Mouse (Mus musculus): Measurements from ENCODE around the gene 1700023F06Rik. TPM values are rescaled to one million over a fixed set of nuclear protein-coding genes. Genes with fewer than 3 reads are reported as not detected.
A peak's percentile ranks its signal among the peaks of the same experiment; 100 is the strongest.

Gene 1700023F06Rik
- polyA plus RNA-seq (2015; fragmentation: Nextera tagmentation; extraction: Ambion mirVana) = 1.4 and 2.0 TPM in 2 replicates

DNA sequence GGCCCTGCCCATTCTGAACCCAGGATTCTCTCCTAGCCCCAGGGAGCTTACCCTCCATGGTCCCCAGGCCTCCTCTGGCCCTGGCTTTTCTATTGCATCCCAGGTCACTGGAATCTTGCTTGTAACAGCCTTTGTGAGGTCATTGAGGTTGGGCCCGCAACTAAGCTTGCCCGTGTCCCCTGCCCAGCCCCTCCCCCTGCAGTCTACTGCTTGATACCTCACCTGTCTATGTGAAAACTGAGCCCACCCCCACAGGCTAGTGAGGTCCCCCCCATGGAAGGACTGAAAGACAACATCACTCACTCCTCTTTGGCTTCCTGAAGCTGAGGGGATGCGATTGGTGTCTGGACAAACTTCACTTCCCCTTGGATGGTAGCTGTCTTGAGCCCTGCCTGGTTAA is at the start of gene 1700023F06Rik:
TSS of gene 1700023F06Rik (minus strand) at position 101 of the 400 bp plus-strand sequence.
- no peaks in the 10 kb centered on the region for H3K9me3 ChIP-seq (replicated peaks)
- 86% methylated on average over 3 of the region's 3 CpGs for WGBS

GRCm38 (mm10) chr11:103257938-103258481 is 49.7 kb upstream of the 1700023F06Rik start:
- Histone ChIP-seq H3K4me3 (replicated peaks) (no peak overlapping the region), H3K27ac (replicated peaks) (no peak overlapping the region), H3K4me1 (peaks cover 18% of the 10 kb centered on the region), H3K27me3 (no peaks in the 10 kb centered on the region), H3K9ac (no peak overlapping the region), H3K36me3 (0 out of 2 replicates have a peak, but pooled peaks cover 3% of the 10 kb centered on the region), H3K9me3 (replicated peaks) (no peaks in the 10 kb centered on the region), H3K4me2 (replicated peaks) (no peak overlapping the region)
- no peak for ATAC-seq (ENCODE audit: insufficient number of reproducible peaks, low FRiP score, low TSS enrichment, low read depth)
- WGBS = 83% methylated on average over 4 of the region's 4 CpGs

More for the DNA sequence above, at the start of gene 1700023F06Rik:
- no peaks in the 10 kb centered on the region for H3K36me3 ChIP-seq
- H3K4me3 ChIP-seq (replicated peaks) = no peak within 1 kb of the TSS
- H3K27ac ChIP-seq (replicated peaks) = no peak within 1 kb of the TSS
- no peak within 1 kb of the TSS for H3K9ac ChIP-seq
- H3K27me3 ChIP-seq = no peaks in the 10 kb centered on the region
- no peak within 1 kb of the TSS for H3K4me2 ChIP-seq (replicated peaks)
- no peak for ATAC-seq (ENCODE audit: insufficient number of reproducible peaks, low FRiP score, low TSS enrichment, low read depth)
- H3K4me1 ChIP-seq = no peaks in the 10 kb centered on the region

DNA sequence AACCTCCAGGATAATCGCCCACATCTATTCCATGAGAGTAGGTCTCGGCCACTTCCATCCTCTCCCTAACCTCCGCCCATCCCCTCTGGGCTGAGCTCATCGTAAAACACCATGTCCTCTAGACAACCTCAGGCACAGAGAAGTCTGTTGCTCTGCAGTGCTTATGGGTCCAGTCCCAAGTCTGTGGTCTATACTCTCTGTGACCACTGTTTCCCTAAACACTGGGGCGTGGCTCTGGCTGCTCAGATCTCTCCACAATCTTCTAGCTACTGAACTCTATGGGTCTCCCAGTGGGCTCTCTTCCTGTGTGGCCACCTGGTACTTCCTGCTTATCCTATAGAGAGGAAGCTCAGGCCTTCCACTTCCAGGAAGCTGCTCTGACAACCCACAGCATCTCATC is 45.2 kb upstream of the 1700023F06Rik start:
- Histone ChIP-seq H3K4me3 (replicated peaks) (no peak overlapping the region), H3K9me3 (replicated peaks) (no peaks in the 10 kb centered on the region), H3K4me1 (peaks cover 19% of the 10 kb centered on the region), H3K27ac (replicated peaks) (no peak overlapping the region), H3K36me3 (no peaks in the 10 kb centered on the region), H3K4me2 (replicated peaks) (no peak overlapping the region), H3K27me3 (no peaks in the 10 kb centered on the region), H3K9ac (no peak overlapping the region)
- WGBS = 82% methylated on average over 5 of the region's 5 CpGs
- no peak; the same call in 1 of the 2 replicates for ATAC-seq (ENCODE audit: insufficient number of reproducible peaks, low FRiP score, low TSS enrichment, low read depth)

- Histone ChIP-seq H3K4me2 (replicated peaks) (no peak overlapping the region), H3K27me3 (no peaks in the 10 kb centered on the region), H3K9me3 (replicated peaks) (no peaks in the 10 kb centered on the region), H3K36me3 (no peaks in the 10 kb centered on the region), H3K4me1 (peaks cover 32% of the 10 kb centered on the region), H3K27ac (replicated peaks) (no peak overlapping the region), H3K9ac (no peak overlapping the region), H3K4me3 (replicated peaks) (no peak overlapping the region)
- 90% methylated on average over 5 of the region's 5 CpGs for whole genome bisulfite sequencing
- ATAC-seq (ENCODE audit: insufficient number of reproducible peaks, low FRiP score, low TSS enrichment, low read depth) = no peak
These were observed 44.0 kb upstream of the 1700023F06Rik start for GRCm38 (mm10) chr11:103252380-103252779.

GRCm38 (mm10) chr11:103250324-103250723 is 42.0 kb upstream of the 1700023F06Rik start:
- no peak overlapping the region for H3K4me3 ChIP-seq (replicated peaks)
- no peaks in the 10 kb centered on the region for H3K36me3 ChIP-seq
- no peak for ATAC-seq (ENCODE audit: insufficient number of reproducible peaks, low FRiP score, low TSS enrichment, low read depth)
- H3K4me1 ChIP-seq = peaks cover 48% of the 10 kb centered on the region
- H3K4me2 ChIP-seq (replicated peaks) = no peak overlapping the region
- H3K9ac ChIP-seq = no peak overlapping the region
- H3K27me3 ChIP-seq = no peaks in the 10 kb centered on the region
- H3K27ac ChIP-seq (replicated peaks) = no peak overlapping the region
- WGBS = 86% methylated on average over 3 of the region's 3 CpGs
- H3K9me3 ChIP-seq (replicated peaks) = no peaks in the 10 kb centered on the region

GRCm38 (mm10) chr11:103249509-103249908 is 41.2 kb upstream of the 1700023F06Rik start:
- Histone ChIP-seq H3K4me3 (replicated peaks) (no peak overlapping the region), H3K4me1 (peaks cover 56% of the 10 kb centered on the region), H3K27ac (replicated peaks) (peak overlapping the region; percentile 58; the same call in 1 of the 2 replicates), H3K9me3 (replicated peaks) (no peaks in the 10 kb centered on the region), H3K4me2 (replicated peaks) (no peak overlapping the region), H3K27me3 (no peaks in the 10 kb centered on the region), H3K36me3 (no peaks in the 10 kb centered on the region), H3K9ac (no peak overlapping the region)
- WGBS = 42% methylated on average over 6 of the region's 6 CpGs
- no peak for ATAC-seq (ENCODE audit: insufficient number of reproducible peaks, low FRiP score, low TSS enrichment, low read depth)

GRCm38 (mm10) chr11:103248837-103249236 is 40.5 kb upstream of the 1700023F06Rik start:
- no peak for ATAC-seq (ENCODE audit: insufficient number of reproducible peaks, low FRiP score, low TSS enrichment, low read depth)
- peaks cover 62% of the 10 kb centered on the region for H3K4me1 ChIP-seq
- no peak overlapping the region for H3K9ac ChIP-seq
- H3K4me2 ChIP-seq (replicated peaks) = no peak overlapping the region
- no peaks in the 10 kb centered on the region for H3K27me3 ChIP-seq
- no peaks in the 10 kb centered on the region for H3K36me3 ChIP-seq
- no peaks in the 10 kb centered on the region for H3K9me3 ChIP-seq (replicated peaks)
- H3K4me3 ChIP-seq (replicated peaks) = no peak overlapping the region
- H3K27ac ChIP-seq (replicated peaks) = peak overlapping the region; percentile 58; the same call in 1 of the 2 replicates
- 56% methylated on average over 5 of the region's 5 CpGs for WGBS

DNA sequence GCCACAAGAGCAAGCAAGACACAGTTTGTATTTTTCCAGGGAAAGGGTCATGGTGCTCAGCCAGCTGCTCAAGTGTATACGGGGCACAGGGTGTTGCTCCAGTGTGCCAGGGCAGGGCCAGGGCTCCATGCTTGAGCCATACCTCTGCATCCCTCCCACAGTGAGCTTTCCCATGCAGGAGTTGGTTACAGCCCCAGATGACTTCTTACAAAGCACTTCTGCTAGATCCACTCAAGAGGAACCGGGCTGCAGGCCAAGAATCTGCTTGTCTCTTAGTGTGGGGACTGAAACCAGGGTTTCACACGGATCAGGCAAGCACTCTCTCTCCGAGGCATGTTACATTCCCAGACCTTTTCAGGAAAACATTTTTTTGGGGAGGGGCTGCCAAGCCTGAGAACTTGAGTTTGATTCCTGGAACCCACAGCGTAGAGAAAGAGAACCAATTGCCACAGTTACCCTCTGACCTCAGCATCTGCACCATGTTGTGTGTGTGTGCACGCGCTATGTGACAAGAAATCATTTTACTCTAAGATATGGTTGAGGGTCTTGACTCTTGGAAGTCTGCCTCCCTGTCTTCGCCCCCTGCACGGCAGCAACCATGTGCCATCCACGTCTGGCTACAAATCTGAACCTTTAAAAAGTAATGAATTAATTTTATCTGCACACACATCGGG is 39.3 kb upstream of the 1700023F06Rik start:
- no peaks in the 10 kb centered on the region for H3K27me3 ChIP-seq
- H3K4me1 ChIP-seq = peaks cover 57% of the 10 kb centered on the region
- no peaks in the 10 kb centered on the region for H3K9me3 ChIP-seq (replicated peaks)
- WGBS = 38% methylated on average over 11 of the region's 11 CpGs
- peak overlapping the region; percentile 76 for H3K27ac ChIP-seq (replicated peaks)
- no peak overlapping the region for H3K4me3 ChIP-seq (replicated peaks)
- no peak overlapping the region for H3K4me2 ChIP-seq (replicated peaks)
- H3K9ac ChIP-seq = no peak overlapping the region
- peak; percentile 48 for ATAC-seq (ENCODE audit: insufficient number of reproducible peaks, low FRiP score, low TSS enrichment, low read depth)
- no peaks in the 10 kb centered on the region for H3K36me3 ChIP-seq

GRCm38 (mm10) chr11:103246731-103247290 is 38.5 kb upstream of the 1700023F06Rik start:
- no peak overlapping the region for H3K4me3 ChIP-seq (replicated peaks)
- no peaks in the 10 kb centered on the region for H3K36me3 ChIP-seq
- ATAC-seq (ENCODE audit: insufficient number of reproducible peaks, low FRiP score, low TSS enrichment, low read depth) = no peak
- no peaks in the 10 kb centered on the region for H3K27me3 ChIP-seq
- peaks cover 59% of the 10 kb centered on the region for H3K4me1 ChIP-seq
- peak overlapping the region; percentile 69 for H3K27ac ChIP-seq (replicated peaks)
- 46% methylated on average over 4 of the region's 4 CpGs for WGBS
- H3K4me2 ChIP-seq (replicated peaks) = no peak overlapping the region
- H3K9me3 ChIP-seq (replicated peaks) = no peaks in the 10 kb centered on the region
- H3K9ac ChIP-seq = no peak overlapping the region

DNA sequence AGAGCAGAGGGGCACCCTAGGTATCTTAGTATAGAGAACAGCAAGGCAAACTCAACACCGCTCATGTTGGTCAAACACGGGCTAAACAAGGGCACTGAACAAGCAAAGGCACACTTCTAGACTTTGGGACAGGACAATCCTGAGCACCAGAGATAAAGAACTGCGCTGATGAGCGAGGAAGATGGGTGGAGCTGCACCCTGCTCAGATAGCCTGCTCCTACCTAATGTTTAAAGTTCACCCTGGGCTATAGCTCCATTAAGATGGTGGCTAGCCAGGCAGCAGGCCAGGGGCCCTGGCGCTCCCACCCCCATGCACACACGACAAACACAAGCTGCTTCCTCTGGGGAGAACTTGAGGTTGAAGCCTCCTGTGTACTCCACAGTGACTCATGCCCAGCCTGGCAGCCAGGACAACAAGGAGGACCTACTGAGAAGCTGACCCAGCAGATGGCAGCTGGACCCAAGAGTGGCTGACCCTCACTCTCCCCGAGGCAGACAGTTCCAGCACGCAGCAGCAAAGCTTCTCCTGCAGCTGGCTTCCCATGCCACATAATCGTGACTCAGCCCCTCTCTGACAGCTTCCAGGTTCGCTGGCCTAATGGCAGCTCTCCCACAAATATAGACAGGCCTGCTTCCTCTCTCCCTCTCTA is 37.8 kb upstream of the 1700023F06Rik start:
- peaks cover 59% of the 10 kb centered on the region for H3K4me1 ChIP-seq
- H3K36me3 ChIP-seq = no peaks in the 10 kb centered on the region
- peak overlapping the region; percentile 69; the same call in 1 of the 2 replicates for H3K27ac ChIP-seq (replicated peaks)
- ATAC-seq (ENCODE audit: insufficient number of reproducible peaks, low FRiP score, low TSS enrichment, low read depth) = 0 out of 2 replicates have a peak, but pooled peaks have one; percentile 20
- H3K27me3 ChIP-seq = no peaks in the 10 kb centered on the region
- WGBS = 60% methylated on average over 10 of the region's 10 CpGs
- no peak overlapping the region for H3K4me3 ChIP-seq (replicated peaks)
- H3K4me2 ChIP-seq (replicated peaks) = no peak overlapping the region
- H3K9me3 ChIP-seq (replicated peaks) = no peaks in the 10 kb centered on the region
- no peak overlapping the region for H3K9ac ChIP-seq

GRCm38 (mm10) chr11:103244856-103245255 is 36.5 kb upstream of the 1700023F06Rik start:
- Histone ChIP-seq H3K4me3 (replicated peaks) (no peak overlapping the region), H3K27me3 (no peaks in the 10 kb centered on the region), H3K36me3 (0 out of 2 replicates have a peak, but pooled peaks cover 5% of the 10 kb centered on the region), H3K4me1 (peaks cover 66% of the 10 kb centered on the region), H3K4me2 (replicated peaks) (no peak overlapping the region), H3K27ac (replicated peaks) (no peak overlapping the region), H3K9me3 (replicated peaks) (no peaks in the 10 kb centered on the region), H3K9ac (no peak overlapping the region)
- ATAC-seq (ENCODE audit: insufficient number of reproducible peaks, low FRiP score, low TSS enrichment, low read depth) = no peak
- WGBS = 67% methylated on average over 4 of the region's 4 CpGs
